Mouse (Mus musculus) limb, embryonic 13.5 days (tissue): Measurements from ENCODE around the gene Pla1a. TPM values are rescaled to one million over a fixed set of nuclear protein-coding genes. Genes with fewer than 3 reads are reported as not detected.

Source experiments
- ATAC-seq: fragments of 200-750 bp; cut with Nextera tagmentation; 2 replicates; pipeline ENCODE4 v1.8.0; 2017; ENCODE audit warnings: low read depth, moderate number of reproducible peaks, moderate TSS enrichment; ENCODE audit not compliant: low FRiP score
- H3K27ac ChIP-seq: fragments of 300-500 bp; sonication (generic); 2 replicates; pipeline ENCODE4 v1.5.1; 2015; ENCODE audit warnings: inconsistent platforms, mild to moderate bottlenecking, moderate library complexity
- H3K27me3 ChIP-seq: fragments of 300-500 bp; sonication (generic); 2 replicates; pipeline ENCODE4 v1.6.1; 2015; ENCODE audit warnings: mild to moderate bottlenecking, inconsistent platforms
- H3K36me3 ChIP-seq: fragments of 300-500 bp; sonication (generic); 2 replicates; pipeline ENCODE4 v1.6.1; 2015; ENCODE audit warnings: inconsistent platforms, mild to moderate bottlenecking, moderate library complexity
- H3K4me1 ChIP-seq: fragments of 300-500 bp; sonication (generic); 2 replicates; pipeline ENCODE4 v1.6.1; 2015; ENCODE audit warnings: inconsistent platforms
- H3K4me2 ChIP-seq: fragments of 300-500 bp; sonication (generic); replicated peaks from 2 replicates; pipeline ENCODE4 v1.6.1; 2015; ENCODE audit warnings: inconsistent platforms, mild to moderate bottlenecking, moderate library complexity
- H3K4me3 ChIP-seq: fragments of 300-500 bp; sonication (generic); 2 replicates; pipeline ENCODE4 v1.5.1; 2015; ENCODE audit warnings: moderate library complexity, mild to moderate bottlenecking, inconsistent platforms
- H3K9ac ChIP-seq: fragments of 300-500 bp; sonication (generic); 2 replicates; pipeline ENCODE4 v1.6.1; 2015; ENCODE audit warnings: mild to moderate bottlenecking, inconsistent platforms
- H3K9me3 ChIP-seq: fragments of 300-500 bp; sonication (generic); 2 replicates; pipeline ENCODE4 v1.6.1; 2016; ENCODE audit warnings: inconsistent platforms
- WGBS: fragments of 180-500 bp; shearing (Covaris S2); methylation state at CpG from one replicate; pipeline ENCODE4 v1.1.7; 2015; 5-methylcytosine and 5-hydroxymethylcytosine counted together
- polyA plus RNA-seq: library from polyadenylated mRNA; unstranded; fragments of >200 nt; fragmentation: Nextera tagmentation; extraction: Ambion mirVana; gene quantifications from 2 replicates; pipeline ENCODE4 v1.2.1, GENCODE M21; 2015

Pla1a gene
- polyA plus RNA-seq, 1 experiment from 2014 or later, result 0.31 TPM

- no peaks in the 10 kb centered on the region for H3K9me3 ChIP-seq
- H3K9ac ChIP-seq, result no peak overlapping the region
- WGBS, result 73% methylated on average over 4 of the region's 4 CpGs
- no peak overlapping the region for H3K27ac ChIP-seq
- no peaks in the 10 kb centered on the region for H3K27me3 ChIP-seq
- no peak overlapping the region for H3K4me3 ChIP-seq
- H3K36me3 ChIP-seq, result no peaks in the 10 kb centered on the region
- H3K4me1 ChIP-seq, result peaks cover 10% of the 10 kb centered on the region; the same call in 1 of the 2 replicates
- H3K4me2 ChIP-seq, result no peak overlapping the region
- ATAC-seq, result no peak
Observed at GRCm38 (mm10) chr16:38369992-38370484, 62.9 kb downstream of the Pla1a start.

GRCm38 (mm10) chr16:38369431-38369830, 63.5 kb downstream of the Pla1a start:
- no peak overlapping the region for H3K4me3 ChIP-seq
- no peak for ATAC-seq
- H3K27me3 ChIP-seq, result no peaks in the 10 kb centered on the region
- H3K4me1 ChIP-seq, result peaks cover 10% of the 10 kb centered on the region; the same call in 1 of the 2 replicates
- no peak overlapping the region for H3K4me2 ChIP-seq
- no peak overlapping the region for H3K27ac ChIP-seq
- H3K36me3 ChIP-seq, result no peaks in the 10 kb centered on the region
- no peak overlapping the region for H3K9ac ChIP-seq
- H3K9me3 ChIP-seq, result no peaks in the 10 kb centered on the region
- WGBS, result 89% methylated on average over 8 of the region's 8 CpGs

GRCm38 (mm10) chr16:38369000-38369399, 63.9 kb downstream of the Pla1a start:
- H3K27ac ChIP-seq, result no peak overlapping the region
- H3K27me3 ChIP-seq, result no peaks in the 10 kb centered on the region

GRCm38 (mm10) chr16:38368336-38368735, 64.6 kb downstream of the Pla1a start:
- H3K9ac ChIP-seq, result no peak overlapping the region
- WGBS, result 28% methylated on average over 10 of the region's 10 CpGs
- ATAC-seq, result peak; percentile 52

More at GRCm38 (mm10) chr16:38369000-38369399, 63.9 kb downstream of the Pla1a start:
- H3K4me1 ChIP-seq, result peaks cover 10% of the 10 kb centered on the region; the same call in 1 of the 2 replicates
- WGBS, result 70% methylated on average over 7 of the region's 7 CpGs
- H3K36me3 ChIP-seq, result no peaks in the 10 kb centered on the region
- H3K4me3 ChIP-seq, result no peak overlapping the region
- H3K4me2 ChIP-seq, result no peak overlapping the region
- H3K9ac ChIP-seq, result no peak overlapping the region
- no peak for ATAC-seq
- H3K9me3 ChIP-seq, result no peaks in the 10 kb centered on the region

GRCm38 (mm10) chr16:38366231-38366630, 66.7 kb downstream of the Pla1a start:
- H3K9ac ChIP-seq, result no peak overlapping the region
- peaks cover 18% of the 10 kb centered on the region for H3K4me1 ChIP-seq
- no peak overlapping the region for H3K4me2 ChIP-seq
- no peaks in the 10 kb centered on the region for H3K27me3 ChIP-seq
- WGBS, result 84% methylated on average over 4 of the region's 4 CpGs
- ATAC-seq, result no peak
- H3K4me3 ChIP-seq, result no peak overlapping the region
- H3K27ac ChIP-seq, result no peak overlapping the region
- no peaks in the 10 kb centered on the region for H3K36me3 ChIP-seq
- no peaks in the 10 kb centered on the region for H3K9me3 ChIP-seq

More at GRCm38 (mm10) chr16:38368336-38368735, 64.6 kb downstream of the Pla1a start:
- Histone ChIP-seq H3K27me3 (no peaks in the 10 kb centered on the region), H3K36me3 (no peaks in the 10 kb centered on the region), H3K9me3 (no peaks in the 10 kb centered on the region), H3K4me2 (peak overlapping the region; percentile 30; the same call in 1 of the 2 replicates), H3K27ac (no peak overlapping the region), H3K4me3 (no peak overlapping the region), H3K4me1 (peaks cover 10% of the 10 kb centered on the region; the same call in 1 of the 2 replicates)

- Histone ChIP-seq H3K4me1 (peaks cover 18% of the 10 kb centered on the region), H3K36me3 (no peaks in the 10 kb centered on the region), H3K27ac (no peak overlapping the region), H3K4me2 (no peak overlapping the region), H3K4me3 (no peak overlapping the region), H3K9me3 (no peaks in the 10 kb centered on the region), H3K27me3 (no peaks in the 10 kb centered on the region), H3K9ac (no peak overlapping the region)
- no peak for ATAC-seq
- WGBS, result 76% methylated on average over 10 of the region's 10 CpGs
Observed at GRCm38 (mm10) chr16:38365390-38365789, 67.6 kb downstream of the Pla1a start.

- H3K9me3 ChIP-seq, result no peaks in the 10 kb centered on the region
- WGBS, result 86% methylated on average over 7 of the region's 7 CpGs
- H3K27me3 ChIP-seq, result no peaks in the 10 kb centered on the region
- H3K4me2 ChIP-seq, result no peak overlapping the region
- no peak overlapping the region for H3K9ac ChIP-seq
- H3K4me1 ChIP-seq, result peaks cover 12% of the 10 kb centered on the region
- no peaks in the 10 kb centered on the region for H3K36me3 ChIP-seq
- ATAC-seq, result no peak
- no peak overlapping the region for H3K4me3 ChIP-seq
- no peak overlapping the region for H3K27ac ChIP-seq
Observed at GRCm38 (mm10) chr16:38363657-38364056, 69.3 kb downstream of the Pla1a start.

GRCm38 (mm10) chr16:38363256-38363595, 69.7 kb downstream of the Pla1a start:
- H3K4me3 ChIP-seq, result no peak overlapping the region
- H3K9ac ChIP-seq, result no peak overlapping the region
- no peak for ATAC-seq
- H3K4me2 ChIP-seq, result no peak overlapping the region; the same call in 1 of the 2 replicates
- H3K27me3 ChIP-seq, result no peaks in the 10 kb centered on the region
- 80% methylated on average over 3 of the region's 3 CpGs for WGBS
- H3K9me3 ChIP-seq, result no peaks in the 10 kb centered on the region
- no peak overlapping the region for H3K27ac ChIP-seq
- no peaks in the 10 kb centered on the region for H3K36me3 ChIP-seq
- H3K4me1 ChIP-seq, result peaks cover 8% of the 10 kb centered on the region; the same call in 1 of the 2 replicates

GRCm38 (mm10) chr16:38362493-38363255, 70.3 kb downstream of the Pla1a start:
- H3K4me3 ChIP-seq, result no peak overlapping the region

GRCm38 (mm10) chr16:38361933-38362332, 71.0 kb downstream of the Pla1a start, which contains the start of gene Popdc2:
Gene Popdc2, plus strand, starts transcription at chr16:38362209.
- Histone ChIP-seq H3K27ac (no peak within 1 kb of the TSS), H3K4me1 (peaks cover 8% of the 10 kb centered on the region; the same call in 1 of the 2 replicates), H3K9me3 (no peaks in the 10 kb centered on the region), H3K27me3 (no peaks in the 10 kb centered on the region), H3K9ac (no peak within 1 kb of the TSS; the same call in 1 of the 2 replicates), H3K4me2 (no peak within 1 kb of the TSS; the same call in 1 of the 2 replicates), H3K4me3 (no peak within 1 kb of the TSS), H3K36me3 (no peaks in the 10 kb centered on the region)
- ATAC-seq, result no peak
- WGBS, result 24% methylated on average over 10 of the region's 10 CpGs

More at GRCm38 (mm10) chr16:38362493-38363255, 70.3 kb downstream of the Pla1a start:
- H3K9me3 ChIP-seq, result no peaks in the 10 kb centered on the region
- H3K9ac ChIP-seq, result no peak overlapping the region; the same call in 1 of the 2 replicates
- no peak overlapping the region for H3K27ac ChIP-seq
- H3K27me3 ChIP-seq, result no peaks in the 10 kb centered on the region
- peaks cover 8% of the 10 kb centered on the region; the same call in 1 of the 2 replicates for H3K4me1 ChIP-seq
- H3K4me2 ChIP-seq, result no peak overlapping the region; the same call in 1 of the 2 replicates
- no peak for ATAC-seq
- WGBS, result 80% methylated on average over 20 of the region's 20 CpGs
- no peaks in the 10 kb centered on the region for H3K36me3 ChIP-seq

GRCm38 (mm10) chr16:38360317-38360716, 72.6 kb downstream of the Pla1a start:
- ATAC-seq, result 0 out of 2 replicates have a peak, but pooled peaks have one; percentile 59
- Histone ChIP-seq H3K9ac (no peak overlapping the region), H3K4me2 (no peak overlapping the region)

GRCm38 (mm10) chr16:38359857-38360256, 73.1 kb downstream of the Pla1a start:
- H3K4me2 ChIP-seq, result no peak overlapping the region
- H3K4me1 ChIP-seq, result peaks cover 8% of the 10 kb centered on the region; the same call in 1 of the 2 replicates
- no peaks in the 10 kb centered on the region for H3K27me3 ChIP-seq
- no peak overlapping the region for H3K4me3 ChIP-seq
- no peaks in the 10 kb centered on the region; the same call in 1 of the 2 replicates for H3K36me3 ChIP-seq
- 69% methylated on average over 3 of the region's 3 CpGs for WGBS
- no peak overlapping the region for H3K27ac ChIP-seq
- H3K9me3 ChIP-seq, result no peaks in the 10 kb centered on the region
- H3K9ac ChIP-seq, result no peak overlapping the region
- ATAC-seq, result no peak

More at GRCm38 (mm10) chr16:38360317-38360716, 72.6 kb downstream of the Pla1a start:
- 33% methylated on average over 2 of the region's 2 CpGs for WGBS
- Histone ChIP-seq H3K9me3 (no peaks in the 10 kb centered on the region), H3K4me1 (peaks cover 8% of the 10 kb centered on the region; the same call in 1 of the 2 replicates), H3K27ac (no peak overlapping the region), H3K36me3 (no peaks in the 10 kb centered on the region), H3K4me3 (no peak overlapping the region), H3K27me3 (no peaks in the 10 kb centered on the region)
